Mouse (Mus musculus): ENCODE data around the gene Prl3b1. TPM values are rescaled to one million over a fixed set of nuclear protein-coding genes. Genes with fewer than 3 reads are reported as not detected.

Prl3b1 gene
- not detected in 2 replicates for polyA plus RNA-seq (2016; fragmentation: Nextera tagmentation; extraction: Ambion mirVana)

DNA sequence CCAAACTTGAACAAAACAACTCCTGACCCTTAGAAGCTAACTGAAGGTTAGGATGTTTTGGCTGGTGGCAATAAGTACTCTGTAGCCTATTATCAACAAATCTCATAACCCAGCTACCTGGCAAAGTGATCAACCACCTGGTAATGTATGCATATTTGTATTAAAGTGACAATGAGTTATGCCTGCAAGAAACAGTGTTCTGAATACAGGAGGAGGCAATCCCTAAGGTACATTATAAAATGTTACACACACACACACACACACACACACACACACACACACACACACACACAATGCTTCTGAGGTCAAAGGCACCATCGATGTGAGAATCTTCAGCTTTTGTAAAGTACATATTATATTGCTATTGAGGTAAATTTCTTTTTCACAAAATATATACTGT is at the start of gene Prl3b1:
Gene Prl3b1 (plus strand): TSS at position 301 of the 400 bp plus-strand sequence.
- Histone ChIP-seq H3K4me1 (replicated peaks) (no peaks in the 10 kb centered on the region), H3K9ac (no peak within 1 kb of the TSS), H3K27me3 (replicated peaks) (no peaks in the 10 kb centered on the region), H3K36me3 (no peaks in the 10 kb centered on the region), H3K9me3 (replicated peaks) (no peaks in the 10 kb centered on the region), H3K4me3 (no peak within 1 kb of the TSS), H3K27ac (ENCODE audit: poor library complexity, severe bottlenecking) (no peak within 1 kb of the TSS), H3K4me2 (no peak within 1 kb of the TSS)
- 86% methylated on average over 1 of the region's 1 CpGs for WGBS
- ATAC-seq (ENCODE audit: insufficient number of reproducible peaks, low FRiP score): no peak

DNA sequence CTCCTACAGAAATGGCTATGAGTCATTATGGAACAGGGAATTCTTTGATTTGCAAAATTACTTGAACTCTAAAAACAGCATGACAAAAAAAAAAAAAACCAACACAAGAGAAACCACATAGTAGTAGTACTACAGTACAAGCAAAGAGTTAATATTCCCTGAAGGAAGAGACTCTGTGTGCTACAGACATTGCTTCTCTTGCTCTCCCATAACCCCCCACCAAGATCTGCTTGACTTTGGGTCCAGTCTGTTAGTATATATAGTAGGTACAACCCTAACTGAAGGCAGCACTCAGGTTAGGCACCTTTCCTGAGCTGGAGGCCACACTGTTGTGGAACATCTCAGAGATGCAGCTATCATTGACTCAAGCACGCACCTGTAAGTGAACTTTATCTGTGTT is 45.3 kb upstream of the Prl3b1 start, which contains the start of gene Prl3c1:
Gene Prl3c1 (plus strand): TSS at position 301 of the 400 bp plus-strand sequence.
- Histone ChIP-seq H3K4me3 (no peak within 1 kb of the TSS), H3K36me3 (no peaks in the 10 kb centered on the region), H3K9me3 (replicated peaks) (peaks cover 3% of the 10 kb centered on the region; the same call in 1 of the 2 replicates), H3K4me2 (no peak within 1 kb of the TSS), H3K27me3 (replicated peaks) (no peaks in the 10 kb centered on the region), H3K4me1 (replicated peaks) (no peaks in the 10 kb centered on the region), H3K9ac (no peak within 1 kb of the TSS), H3K27ac (ENCODE audit: poor library complexity, severe bottlenecking) (no peak within 1 kb of the TSS)
- WGBS: 75% methylated on average over 1 of the region's 1 CpGs
- no peak for ATAC-seq (ENCODE audit: insufficient number of reproducible peaks, low FRiP score)

DNA sequence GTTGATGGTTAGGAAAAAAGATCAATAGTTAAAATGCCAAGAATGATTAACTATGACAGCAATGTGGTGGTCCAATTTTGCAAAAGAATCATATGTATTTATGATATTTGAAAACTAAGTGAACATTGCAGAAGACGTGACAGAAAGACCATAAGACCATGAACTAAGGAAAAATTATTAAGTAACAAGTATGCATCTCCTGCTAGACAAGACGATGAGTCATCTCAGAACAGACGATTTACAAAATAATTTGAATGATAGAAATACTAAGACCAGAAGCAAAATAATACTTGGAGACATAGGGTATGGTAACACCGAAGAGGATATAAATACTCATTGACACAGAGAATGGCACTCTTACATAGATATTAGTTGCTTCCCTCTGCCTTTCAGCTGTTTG is 17.5 kb downstream of the Prl3b1 start, which contains the start of gene Prl3a1:
Gene Prl3a1 (plus strand): TSS at position 301 of the 400 bp plus-strand sequence.
- Histone ChIP-seq H3K4me1 (replicated peaks) (no peaks in the 10 kb centered on the region), H3K9ac (no peak within 1 kb of the TSS), H3K27ac (ENCODE audit: poor library complexity, severe bottlenecking) (no peak within 1 kb of the TSS), H3K36me3 (no peaks in the 10 kb centered on the region), H3K4me3 (no peak within 1 kb of the TSS), H3K27me3 (replicated peaks) (no peaks in the 10 kb centered on the region), H3K4me2 (no peak within 1 kb of the TSS), H3K9me3 (replicated peaks) (no peaks in the 10 kb centered on the region)
- ATAC-seq (ENCODE audit: insufficient number of reproducible peaks, low FRiP score): no peak
- WGBS: 79% methylated on average over 4 of the region's 4 CpGs

Other genes with a start within 250 kb of the Prl3b1 start
- gene Prl, start 184.3 kb upstream of the Prl3b1 start, polyA plus RNA-seq (2016; fragmentation: Nextera tagmentation; extraction: Ambion mirVana): not detected in 2 replicates
- gene Prl3d1, start 147.7 kb upstream of the Prl3b1 start, polyA plus RNA-seq (2016; fragmentation: Nextera tagmentation; extraction: Ambion mirVana): not detected in 2 replicates
- not detected in 2 replicates for gene Prl3d2, start 120.1 kb upstream of the Prl3b1 start, polyA plus RNA-seq (2016; fragmentation: Nextera tagmentation; extraction: Ambion mirVana)
- gene Prl3d3, start 85.1 kb upstream of the Prl3b1 start, polyA plus RNA-seq (2016; fragmentation: Nextera tagmentation; extraction: Ambion mirVana): not detected in 2 replicates
- not detected in 2 replicates for gene Prl3c1, start 45.2 kb upstream of the Prl3b1 start, polyA plus RNA-seq (2016; fragmentation: Nextera tagmentation; extraction: Ambion mirVana)
- gene Prl3a1, start 17.6 kb downstream of the Prl3b1 start, polyA plus RNA-seq (2016; fragmentation: Nextera tagmentation; extraction: Ambion mirVana): not detected in 2 replicates
- not detected in 2 replicates for gene Prl6a1, start 70.8 kb downstream of the Prl3b1 start, polyA plus RNA-seq (2016; fragmentation: Nextera tagmentation; extraction: Ambion mirVana)
- gene Prl8a2, start 103.8 kb downstream of the Prl3b1 start, polyA plus RNA-seq (2016; fragmentation: Nextera tagmentation; extraction: Ambion mirVana): 0.63 TPM in 1 of 2 replicates, not detected in the other
- gene Prl2b1, start 149.0 kb downstream of the Prl3b1 start, polyA plus RNA-seq (2016; fragmentation: Nextera tagmentation; extraction: Ambion mirVana): not detected in 2 replicates
- gene Prl8a6, start 196.8 kb downstream of the Prl3b1 start, polyA plus RNA-seq (2016; fragmentation: Nextera tagmentation; extraction: Ambion mirVana): not detected in 2 replicates